Mouse (Mus musculus) layer of hippocampus, postnatal 36 days (tissue): ENCODE results near the gene AA986860. TPM values are rescaled to one million over a fixed set of nuclear protein-coding genes. Genes with fewer than 3 reads are reported as not detected.

Experiments
- DNase-seq, 2 experiments: peaks; one replicate each; pipeline ENCODE4 v3.0.0; 2022
- total RNA-seq, 2 experiments: library from RNA; stranded (reverse); gene quantifications; 2 replicates each; pipeline ENCODE4 v1.2.3; 2021

Gene AA986860
- total RNA-seq, 2 experiments from 2014 or later, result 1.3 TPM

- no peak for DNase-seq
Observed at GRCm38 (mm10) chr1:130775691-130776331, 44.0 kb downstream of the AA986860 start.

- no peak for DNase-seq
Observed at GRCm38 (mm10) chr1:130776645-130777044, 44.9 kb downstream of the AA986860 start.

GRCm38 (mm10) chr1:130779867-130780266 is 48.1 kb downstream of the AA986860 start:
- no peak for DNase-seq

- DNase-seq, result no peak
Observed at GRCm38 (mm10) chr1:130784054-130784453, 52.3 kb downstream of the AA986860 start.

GRCm38 (mm10) chr1:130787001-130787400 is 55.2 kb downstream of the AA986860 start:
- no peak for DNase-seq

- no peak for DNase-seq
Observed at GRCm38 (mm10) chr1:130789512-130790451, 58.0 kb downstream of the AA986860 start.

Other genes starting within 250 kb of the AA986860 start
- gene Zp3r, start 102.4 kb upstream of the AA986860 start, total RNA-seq, result not detected
- gene C4bp, start 70.3 kb upstream of the AA986860 start, total RNA-seq, result 1 to 10 TPM in 1 of 2 experiments, under 1 TPM in 1; 0.63 to 1.4 TPM
- gene Gm29427, start 16.2 kb upstream of the AA986860 start, total RNA-seq, result not detected
- 10 to 100 TPM; 18.0 to 18.1 TPM for gene Yod1, start 14.6 kb upstream of the AA986860 start, total RNA-seq
- gene Pfkfb2, start 2.7 kb upstream of the AA986860 start, total RNA-seq, result 10 to 100 TPM; 46.2 to 46.7 TPM
- not detected for gene Fcamr, start 68.9 kb downstream of the AA986860 start, total RNA-seq
- gene Pigr, start 94.7 kb downstream of the AA986860 start, total RNA-seq, result not detected
- gene Fcmr, start 133.7 kb downstream of the AA986860 start, total RNA-seq, result not detected
- gene Il24, start 155.5 kb downstream of the AA986860 start, total RNA-seq, result not detected
- gene Il20, start 179.5 kb downstream of the AA986860 start, total RNA-seq, result not detected
- gene Il19, start 208.1 kb downstream of the AA986860 start, total RNA-seq, result not detected